Mouse (Mus musculus) stomach, embryonic 16.5 days (tissue): ENCODE measurements around the gene Amer3. TPM values are rescaled to one million over a fixed set of nuclear protein-coding genes. Genes with fewer than 3 reads are reported as not detected.
A peak's percentile ranks its signal among the peaks of the same experiment; 100 is the strongest.
"Not testable (repeated sequence)": the region's sequence is repeated elsewhere in the genome, so short reads cannot be mapped to it uniquely, and the experiment has no call there.

Source experiments
- ATAC-seq: fragments of 200-750 bp; cut with Nextera tagmentation; 2 replicates; pipeline ENCODE4 v1.8.0; 2017; ENCODE audit warnings: moderate number of reproducible peaks, moderate TSS enrichment; ENCODE audit not compliant: insufficient read depth, low FRiP score
- H3K27ac ChIP-seq: fragments of 300-500 bp; sonication (generic); 2 replicates; pipeline ENCODE4 v1.5.1; 2014; ENCODE audit warnings: low read length
- H3K27me3 ChIP-seq: fragments of 300-500 bp; sonication (generic); 2 replicates; pipeline ENCODE4 v1.6.1; 2014; ENCODE audit warnings: low read length, control low read depth, mixed read lengths; ENCODE audit not compliant: control insufficient read depth, insufficient read depth
- H3K36me3 ChIP-seq: fragments of 300-500 bp; sonication (generic); 2 replicates; pipeline ENCODE4 v1.6.1; 2014; ENCODE audit warnings: low read length; ENCODE audit not compliant: control insufficient read depth, insufficient read depth
- H3K4me1 ChIP-seq: fragments of 300-500 bp; sonication (generic); 2 replicates; pipeline ENCODE4 v1.6.1; 2014; ENCODE audit warnings: low read length, control low read depth, mixed read lengths; ENCODE audit not compliant: control insufficient read depth, insufficient read depth
- H3K4me2 ChIP-seq: fragments of 300-500 bp; sonication (generic); 2 replicates; pipeline ENCODE4 v1.6.1; 2014; ENCODE audit warnings: low read depth, low read length, mixed read lengths
- H3K4me3 ChIP-seq: fragments of 300-500 bp; sonication (generic); replicated peaks from 2 replicates; pipeline ENCODE4 v1.5.1; 2014; ENCODE audit warnings: mild to moderate bottlenecking, low read length
- H3K9ac ChIP-seq: fragments of 300-500 bp; sonication (generic); 2 replicates; pipeline ENCODE4 v1.6.1; 2014; ENCODE audit warnings: low read length
- H3K9me3 ChIP-seq: fragments of 300-500 bp; sonication (generic); replicated peaks from 2 replicates; pipeline ENCODE4 v1.6.1; 2016; ENCODE audit warnings: low read length, control low read depth; ENCODE audit not compliant: control insufficient read depth
- WGBS: fragments of 180-500 bp; shearing (Covaris S2); extraction: QIAGEN DNeasy Blood & Tissue Kit; methylation state at CpG from one replicate; pipeline ENCODE4 v1.1.7; 2014; 5-methylcytosine and 5-hydroxymethylcytosine counted together
- polyA plus RNA-seq: library from polyadenylated mRNA; unstranded; fragments of >200 nt; fragmentation: Nextera tagmentation; extraction: Ambion mirVana; gene quantifications from 2 replicates; pipeline ENCODE4 v1.2.1, GENCODE M21; 2015

Gene Amer3
- 0.49 and 0.76 TPM in 2 replicates for polyA plus RNA-seq

DNA sequence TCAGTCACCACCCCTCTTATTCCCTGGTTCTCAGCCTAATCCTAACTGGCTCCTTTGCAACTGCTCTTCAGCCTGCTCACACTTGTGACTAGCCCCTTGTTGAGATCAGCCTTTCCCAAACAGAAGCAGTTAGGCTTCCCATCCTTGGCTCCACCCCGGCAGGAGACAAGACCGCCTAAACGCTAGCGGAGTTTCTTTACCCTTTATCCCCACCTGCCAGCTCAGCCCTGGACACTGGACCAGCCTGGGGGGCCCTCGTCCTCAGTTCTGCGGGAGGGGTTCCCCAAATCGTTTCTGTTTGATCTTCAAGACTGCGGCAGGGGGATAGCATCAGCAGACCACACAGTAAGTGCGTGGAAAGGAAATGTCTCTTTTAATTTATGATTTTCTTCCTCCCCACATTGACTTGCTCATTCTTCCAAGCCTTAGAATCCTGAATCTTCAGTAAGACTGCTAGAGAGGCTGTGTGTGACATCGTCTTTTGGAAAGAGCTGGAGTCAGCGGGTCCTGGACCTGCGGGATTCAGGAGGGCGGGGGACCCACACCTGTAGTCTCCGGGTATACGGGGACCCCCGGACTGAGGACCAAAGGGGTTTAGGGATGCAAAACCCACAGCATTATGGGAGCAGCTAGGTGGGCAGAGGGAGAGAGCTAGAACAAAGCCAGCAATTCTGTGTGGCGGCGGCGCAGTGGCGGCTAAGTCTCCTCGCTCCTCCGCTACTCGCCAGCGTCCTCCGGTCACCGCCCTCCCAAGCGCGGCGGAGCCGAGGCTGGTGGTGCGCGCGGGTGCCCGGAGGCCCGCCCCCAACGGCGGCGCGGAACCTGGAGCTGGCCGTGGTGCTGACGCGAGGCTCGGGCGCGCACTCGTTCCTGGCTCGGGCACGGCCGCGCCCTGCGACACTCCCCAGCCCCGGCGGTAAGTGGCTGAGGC lies at the start of gene Amer3:
Amer3 (plus strand) TSS at position 807 of the 931 bp plus-strand sequence.
- H3K9ac ChIP-seq: no peak within 1 kb of the TSS

GRCm38 (mm10) chr1:34534574-34534973 lies 44.9 kb upstream of the Amer3 start:
- H3K4me3 ChIP-seq, H3K9me3 ChIP-seq, ATAC-seq, H3K4me2 ChIP-seq, H3K9ac ChIP-seq, H3K27ac ChIP-seq, H3K36me3 ChIP-seq: not testable (repeated sequence)
- peaks cover 12% of the 10 kb centered on the region; the same call in 1 of the 2 replicates for H3K4me1 ChIP-seq
- 22% methylated on average over 3 of the region's 3 CpGs for WGBS
- peaks cover 18% of the 10 kb centered on the region for H3K27me3 ChIP-seq

More for the DNA sequence above, at the start of gene Amer3:
- H3K4me1 ChIP-seq: 0 out of 2 replicates have a peak, but pooled peaks cover 2% of the 10 kb centered on the region
- H3K9me3 ChIP-seq: no peaks in the 10 kb centered on the region
- peak within 1 kb of the TSS; percentile 58 for H3K4me2 ChIP-seq
- WGBS: under 1% methylated on average over 53 of the region's 53 CpGs
- H3K27me3 ChIP-seq: peaks cover 20% of the 10 kb centered on the region
- no peaks in the 10 kb centered on the region for H3K36me3 ChIP-seq
- peak; percentile 90 for ATAC-seq
- no peak within 1 kb of the TSS for H3K27ac ChIP-seq
- H3K4me3 ChIP-seq: peak within 1 kb of the TSS; percentile 22

- 11% methylated on average over 7 of the region's 7 CpGs for WGBS
- not testable (repeated sequence) for H3K9me3 ChIP-seq, H3K9ac ChIP-seq, H3K36me3 ChIP-seq, H3K27ac ChIP-seq, ATAC-seq
- H3K4me1 ChIP-seq: peaks cover 12% of the 10 kb centered on the region; the same call in 1 of the 2 replicates
- H3K27me3 ChIP-seq: peaks cover 18% of the 10 kb centered on the region
- H3K4me2 ChIP-seq: peak within 1 kb of the TSS; percentile 53
- H3K4me3 ChIP-seq: peak within 1 kb of the TSS; percentile 29
Measured at GRCm38 (mm10) chr1:34535043-34535698, 44.3 kb upstream of the Amer3 start, which contains the start of gene Cfc1. Cfc1 (plus strand) TSS chr1:34535648.

GRCm38 (mm10) chr1:34536291-34536766 lies 43.1 kb upstream of the Amer3 start:
- WGBS: 1% methylated on average over 14 of the region's 14 CpGs
- Histone ChIP-seq H3K4me3 (peak overlapping the region; percentile 29), H3K9me3 (no peaks in the 10 kb centered on the region), H3K27me3 (peaks cover 18% of the 10 kb centered on the region), H3K36me3 (no peaks in the 10 kb centered on the region), H3K4me2 (peak overlapping the region; percentile 53), H3K4me1 (peaks cover 12% of the 10 kb centered on the region; the same call in 1 of the 2 replicates), H3K9ac (no peak overlapping the region), H3K27ac (no peak overlapping the region)
- no peak for ATAC-seq

- H3K4me3 ChIP-seq: peak overlapping the region; percentile 29
- H3K9ac ChIP-seq: no peak overlapping the region
- H3K4me1 ChIP-seq: peaks cover 12% of the 10 kb centered on the region; the same call in 1 of the 2 replicates
- peak overlapping the region; percentile 53 for H3K4me2 ChIP-seq
- H3K9me3 ChIP-seq: no peaks in the 10 kb centered on the region
- peak; percentile 86 for ATAC-seq
- peaks cover 18% of the 10 kb centered on the region for H3K27me3 ChIP-seq
- no peak overlapping the region for H3K27ac ChIP-seq
- no peaks in the 10 kb centered on the region for H3K36me3 ChIP-seq
- 5% methylated on average over 16 of the region's 16 CpGs for WGBS
Measured at GRCm38 (mm10) chr1:34536767-34537485, 42.5 kb upstream of the Amer3 start.

DNA sequence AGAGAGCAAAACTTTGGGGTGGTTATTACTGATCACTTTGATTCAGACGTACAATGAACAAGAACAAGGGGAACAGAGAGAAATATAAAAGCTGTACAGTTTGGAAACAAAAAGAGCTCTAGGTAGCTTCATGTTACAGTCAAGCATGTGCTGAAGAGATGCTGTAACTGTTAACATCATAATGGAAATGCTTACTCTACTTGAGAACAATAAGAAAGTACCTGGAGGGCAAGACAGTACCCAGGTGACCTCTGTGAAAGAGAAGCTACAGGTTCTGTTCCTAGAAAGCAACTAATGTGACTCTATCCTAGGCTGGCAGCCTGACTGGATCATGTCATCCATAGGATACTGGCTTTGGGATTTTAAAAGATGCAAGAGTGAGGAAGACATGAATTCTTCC lies 32.4 kb upstream of the Amer3 start:
- no peak overlapping the region for H3K4me2 ChIP-seq
- H3K4me1 ChIP-seq: no peaks in the 10 kb centered on the region
- H3K27ac ChIP-seq: no peak overlapping the region
- H3K4me3 ChIP-seq: no peak overlapping the region
- no peak for ATAC-seq
- H3K9me3 ChIP-seq: no peaks in the 10 kb centered on the region
- no peaks in the 10 kb centered on the region for H3K27me3 ChIP-seq
- 69% methylated on average over 1 of the region's 1 CpGs for WGBS
- no peaks in the 10 kb centered on the region for H3K36me3 ChIP-seq
- no peak overlapping the region for H3K9ac ChIP-seq

DNA sequence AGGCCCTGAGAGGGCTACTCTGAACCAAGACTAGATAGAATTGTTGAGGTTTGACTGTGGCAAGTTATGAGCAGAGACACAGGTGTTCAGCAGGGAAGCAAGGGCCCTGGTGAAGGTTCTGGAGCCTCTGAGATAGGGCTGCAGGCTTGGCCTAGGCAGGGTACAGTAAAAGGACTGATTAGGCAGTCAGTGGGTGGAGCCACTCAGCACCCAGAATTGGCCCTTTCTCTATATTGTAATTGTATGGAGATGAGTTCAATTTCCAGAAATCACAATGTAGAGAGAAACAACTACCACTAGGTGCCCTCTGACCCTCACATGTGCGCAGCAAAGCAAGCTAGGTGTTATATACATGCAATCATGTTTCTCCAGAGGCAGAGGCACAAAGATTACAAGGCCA lies 25.8 kb upstream of the Amer3 start:
- no peaks in the 10 kb centered on the region for H3K4me1 ChIP-seq
- H3K36me3 ChIP-seq: no peaks in the 10 kb centered on the region
- H3K4me3 ChIP-seq: no peak overlapping the region
- ATAC-seq: no peak
- WGBS: 88% methylated on average over 1 of the region's 1 CpGs
- H3K9ac ChIP-seq: no peak overlapping the region
- no peak overlapping the region for H3K4me2 ChIP-seq
- H3K9me3 ChIP-seq: no peaks in the 10 kb centered on the region
- H3K27ac ChIP-seq: no peak overlapping the region
- H3K27me3 ChIP-seq: no peaks in the 10 kb centered on the region

- H3K9ac ChIP-seq: no peak overlapping the region
- ATAC-seq: no peak
- WGBS: 87% methylated on average over 7 of the region's 7 CpGs
- no peak overlapping the region for H3K27ac ChIP-seq
- H3K4me2 ChIP-seq: no peak overlapping the region
- H3K36me3 ChIP-seq: no peaks in the 10 kb centered on the region
- no peak overlapping the region for H3K4me3 ChIP-seq
- no peaks in the 10 kb centered on the region for H3K4me1 ChIP-seq
- no peaks in the 10 kb centered on the region for H3K27me3 ChIP-seq
- H3K9me3 ChIP-seq: no peaks in the 10 kb centered on the region
Measured at GRCm38 (mm10) chr1:34554275-34554674, 25.2 kb upstream of the Amer3 start.
